Mouse (Mus musculus): Measurements from ENCODE around the gene Jdp2. TPM values are rescaled to one million over a fixed set of nuclear protein-coding genes. Genes with fewer than 3 reads are reported as not detected.

Jdp2 gene
- 9.9 and 11.2 TPM in 2 replicates for polyA plus RNA-seq (2012; ENCODE audit: insufficient read depth, insufficient read length, missing spikeins)

- H3K27ac ChIP-seq (replicated peaks; ENCODE audit: low read depth, low read length) = peak within 1 kb of the TSS; percentile 84
- H3K4me3 ChIP-seq (ENCODE audit: insufficient read depth, low read depth, low read length) = peak within 1 kb of the TSS; percentile 90
- H3K4me1 ChIP-seq (ENCODE audit: control insufficient read depth, insufficient read depth, insufficient read length, low read length) = peaks cover 35% of the 10 kb centered on the region
These were observed at the start of gene Jdp2 for GRCm38 (mm10) chr12:85598611-85599477. Jdp2 (plus strand) TSS chr12:85599027.

- no peak overlapping the region for H3K27ac ChIP-seq (replicated peaks; ENCODE audit: low read depth, low read length)
- H3K4me3 ChIP-seq (ENCODE audit: insufficient read depth, low read depth, low read length) = no peak overlapping the region
- no peaks in the 10 kb centered on the region for H3K4me1 ChIP-seq (ENCODE audit: control insufficient read depth, insufficient read depth, insufficient read length, low read length)
These were observed 49.2 kb upstream of the Jdp2 start for GRCm38 (mm10) chr12:85549661-85550060.

GRCm38 (mm10) chr12:85550435-85550834 lies 48.4 kb upstream of the Jdp2 start:
- Histone ChIP-seq H3K4me3 (ENCODE audit: insufficient read depth, low read depth, low read length) (no peak overlapping the region), H3K4me1 (ENCODE audit: control insufficient read depth, insufficient read depth, insufficient read length, low read length) (no peaks in the 10 kb centered on the region), H3K27ac (replicated peaks; ENCODE audit: low read depth, low read length) (no peak overlapping the region)

GRCm38 (mm10) chr12:85559299-85559698 lies 39.5 kb upstream of the Jdp2 start:
- Histone ChIP-seq H3K27ac (replicated peaks; ENCODE audit: low read depth, low read length) (no peak overlapping the region), H3K4me1 (ENCODE audit: control insufficient read depth, insufficient read depth, insufficient read length, low read length) (no peaks in the 10 kb centered on the region), H3K4me3 (ENCODE audit: insufficient read depth, low read depth, low read length) (no peak overlapping the region)

GRCm38 (mm10) chr12:85565441-85565840 lies 33.4 kb upstream of the Jdp2 start:
- Histone ChIP-seq H3K27ac (replicated peaks; ENCODE audit: low read depth, low read length) (no peak overlapping the region), H3K4me3 (ENCODE audit: insufficient read depth, low read depth, low read length) (no peak overlapping the region), H3K4me1 (ENCODE audit: control insufficient read depth, insufficient read depth, insufficient read length, low read length) (no peaks in the 10 kb centered on the region; the same call in 1 of the 2 replicates)

- Histone ChIP-seq H3K4me1 (ENCODE audit: control insufficient read depth, insufficient read depth, insufficient read length, low read length) (peaks cover 4% of the 10 kb centered on the region), H3K27ac (replicated peaks; ENCODE audit: low read depth, low read length) (no peak overlapping the region), H3K4me3 (ENCODE audit: insufficient read depth, low read depth, low read length) (no peak overlapping the region)
These were observed 30.5 kb upstream of the Jdp2 start for GRCm38 (mm10) chr12:85568298-85568697.

- peaks cover 4% of the 10 kb centered on the region for H3K4me1 ChIP-seq (ENCODE audit: control insufficient read depth, insufficient read depth, insufficient read length, low read length)
- peak overlapping the region; percentile 38 for H3K27ac ChIP-seq (replicated peaks; ENCODE audit: low read depth, low read length)
- no peak overlapping the region for H3K4me3 ChIP-seq (ENCODE audit: insufficient read depth, low read depth, low read length)
These were observed 29.3 kb upstream of the Jdp2 start for GRCm38 (mm10) chr12:85569393-85570157.

GRCm38 (mm10) chr12:85570158-85570540 lies 28.7 kb upstream of the Jdp2 start:
- peak overlapping the region; percentile 38 for H3K27ac ChIP-seq (replicated peaks; ENCODE audit: low read depth, low read length)

GRCm38 (mm10) chr12:85571312-85571711 lies 27.5 kb upstream of the Jdp2 start:
- no peak overlapping the region for H3K4me3 ChIP-seq (ENCODE audit: insufficient read depth, low read depth, low read length)
- H3K27ac ChIP-seq (replicated peaks; ENCODE audit: low read depth, low read length) = peak overlapping the region; percentile 41; the same call in 1 of the 2 replicates
- peaks cover 7% of the 10 kb centered on the region for H3K4me1 ChIP-seq (ENCODE audit: control insufficient read depth, insufficient read depth, insufficient read length, low read length)

More at GRCm38 (mm10) chr12:85570158-85570540, 28.7 kb upstream of the Jdp2 start:
- H3K4me3 ChIP-seq (ENCODE audit: insufficient read depth, low read depth, low read length) = no peak overlapping the region
- peaks cover 7% of the 10 kb centered on the region for H3K4me1 ChIP-seq (ENCODE audit: control insufficient read depth, insufficient read depth, insufficient read length, low read length)

- H3K4me1 ChIP-seq (ENCODE audit: control insufficient read depth, insufficient read depth, insufficient read length, low read length) = peaks cover 7% of the 10 kb centered on the region
- peak overlapping the region; percentile 34; the same call in 1 of the 2 replicates for H3K4me3 ChIP-seq (ENCODE audit: insufficient read depth, low read depth, low read length)
- peak overlapping the region; percentile 41; the same call in 1 of the 2 replicates for H3K27ac ChIP-seq (replicated peaks; ENCODE audit: low read depth, low read length)
These were observed 26.8 kb upstream of the Jdp2 start for GRCm38 (mm10) chr12:85572047-85572475.

GRCm38 (mm10) chr12:85574806-85575495 lies 23.9 kb upstream of the Jdp2 start:
- Histone ChIP-seq H3K27ac (replicated peaks; ENCODE audit: low read depth, low read length) (no peak overlapping the region), H3K4me1 (ENCODE audit: control insufficient read depth, insufficient read depth, insufficient read length, low read length) (peaks cover 7% of the 10 kb centered on the region), H3K4me3 (ENCODE audit: insufficient read depth, low read depth, low read length) (no peak overlapping the region)

- H3K4me3 ChIP-seq (ENCODE audit: insufficient read depth, low read depth, low read length) = no peak overlapping the region
- H3K27ac ChIP-seq (replicated peaks; ENCODE audit: low read depth, low read length) = no peak overlapping the region
- peaks cover 7% of the 10 kb centered on the region for H3K4me1 ChIP-seq (ENCODE audit: control insufficient read depth, insufficient read depth, insufficient read length, low read length)
These were observed 23.4 kb upstream of the Jdp2 start for GRCm38 (mm10) chr12:85575496-85575840.

- Histone ChIP-seq H3K4me1 (ENCODE audit: control insufficient read depth, insufficient read depth, insufficient read length, low read length) (no peaks in the 10 kb centered on the region; the same call in 1 of the 2 replicates), H3K4me3 (ENCODE audit: insufficient read depth, low read depth, low read length) (no peak overlapping the region), H3K27ac (replicated peaks; ENCODE audit: low read depth, low read length) (no peak overlapping the region)
These were observed 17.4 kb upstream of the Jdp2 start for GRCm38 (mm10) chr12:85581261-85582066.

- H3K4me1 ChIP-seq (ENCODE audit: control insufficient read depth, insufficient read depth, insufficient read length, low read length) = peaks cover 5% of the 10 kb centered on the region; the same call in 1 of the 2 replicates
- H3K27ac ChIP-seq (replicated peaks; ENCODE audit: low read depth, low read length) = no peak overlapping the region
- no peak overlapping the region for H3K4me3 ChIP-seq (ENCODE audit: insufficient read depth, low read depth, low read length)
These were observed 16.8 kb upstream of the Jdp2 start for GRCm38 (mm10) chr12:85582067-85582316.

All from brown adipose tissue, adult 24 weeks (tissue).